Mouse (Mus musculus) heart, embryonic 12.5 days (tissue): Measurements from ENCODE around the gene Ppil6. TPM values are rescaled to one million over a fixed set of nuclear protein-coding genes. Genes with fewer than 3 reads are reported as not detected.

Experiments used
- ATAC-seq: fragments of 200-750 bp; cut with Nextera tagmentation; 2 replicates; pipeline ENCODE4 v1.8.0; 2017; ENCODE audit warnings: moderate TSS enrichment, moderate library complexity; ENCODE audit not compliant: insufficient number of reproducible peaks, low FRiP score
- H3K27ac ChIP-seq: fragments of 300-500 bp; sonication (generic); 2 replicates; pipeline ENCODE4 v1.5.1; 2016; ENCODE audit warnings: mild to moderate bottlenecking, moderate library complexity; ENCODE audit not compliant: poor library complexity, severe bottlenecking
- H3K27me3 ChIP-seq: fragments of 300-500 bp; sonication (generic); replicated peaks from 2 replicates; pipeline ENCODE4 v1.6.1; 2016; ENCODE audit warnings: mild to moderate bottlenecking, moderate library complexity
- H3K36me3 ChIP-seq: fragments of 300-500 bp; sonication (generic); 2 replicates; pipeline ENCODE4 v1.6.1; 2016; ENCODE audit warnings: mild to moderate bottlenecking, moderate library complexity
- H3K4me1 ChIP-seq: fragments of 300-500 bp; sonication (generic); replicated peaks from 2 replicates; pipeline ENCODE4 v1.6.1; 2016; ENCODE audit warnings: mild to moderate bottlenecking
- H3K4me2 ChIP-seq: fragments of 300-500 bp; sonication (generic); 2 replicates; pipeline ENCODE4 v1.6.1; 2016; ENCODE audit warnings: mild to moderate bottlenecking, moderate library complexity
- H3K4me3 ChIP-seq: fragments of 300-500 bp; sonication (generic); 2 replicates; pipeline ENCODE4 v1.5.1; 2016; ENCODE audit warnings: mild to moderate bottlenecking
- H3K9ac ChIP-seq: fragments of 300-500 bp; sonication (generic); 2 replicates; pipeline ENCODE4 v1.6.1; 2016; ENCODE audit warnings: mild to moderate bottlenecking, moderate library complexity
- H3K9me3 ChIP-seq: fragments of 300-500 bp; sonication (generic); replicated peaks from 2 replicates; pipeline ENCODE4 v1.6.1; 2016; ENCODE audit warnings: mild to moderate bottlenecking, moderate library complexity
- WGBS: fragments of 180-500 bp; shearing (Covaris S2); methylation state at CpG from one replicate; pipeline ENCODE4 v1.1.7; 2016; 5-methylcytosine and 5-hydroxymethylcytosine counted together
- polyA plus RNA-seq: library from polyadenylated mRNA; unstranded; fragments of >200 nt; fragmentation: Nextera tagmentation; extraction: Ambion mirVana; gene quantifications from 2 replicates; pipeline ENCODE4 v1.2.1, GENCODE M21; 2016

Gene Ppil6
- polyA plus RNA-seq, 1 experiment from 2014 or later = 1.1 TPM

GRCm38 (mm10) chr10:41535991-41536390, 45.8 kb downstream of the Ppil6 start:
- Histone ChIP-seq H3K4me1 (no peaks in the 10 kb centered on the region), H3K27me3 (no peaks in the 10 kb centered on the region), H3K4me3 (no peak overlapping the region), H3K27ac (no peak overlapping the region), H3K9me3 (no peaks in the 10 kb centered on the region), H3K4me2 (no peak overlapping the region), H3K9ac (no peak overlapping the region), H3K36me3 (peaks cover 67% of the 10 kb centered on the region)
- ATAC-seq = no peak
- WGBS = 92% methylated on average over 2 of the region's 2 CpGs

- H3K9me3 ChIP-seq = no peaks in the 10 kb centered on the region
- no peak overlapping the region for H3K9ac ChIP-seq
- peaks cover 61% of the 10 kb centered on the region for H3K36me3 ChIP-seq
- no peaks in the 10 kb centered on the region for H3K27me3 ChIP-seq
- no peak overlapping the region for H3K27ac ChIP-seq
- H3K4me1 ChIP-seq = no peaks in the 10 kb centered on the region
- no peak overlapping the region for H3K4me2 ChIP-seq
- ATAC-seq = no peak
- 94% methylated on average over 1 of the region's 1 CpGs for WGBS
- H3K4me3 ChIP-seq = no peak overlapping the region
Observed at GRCm38 (mm10) chr10:41536714-41537113, 46.5 kb downstream of the Ppil6 start.

- Histone ChIP-seq H3K36me3 (peaks cover 60% of the 10 kb centered on the region), H3K4me2 (no peak overlapping the region)
- ATAC-seq = no peak
Observed at GRCm38 (mm10) chr10:41537226-41537982, 47.2 kb downstream of the Ppil6 start.

GRCm38 (mm10) chr10:41537983-41538330, 47.7 kb downstream of the Ppil6 start:
- Histone ChIP-seq H3K4me2 (no peak overlapping the region), H3K27ac (no peak overlapping the region), H3K9me3 (no peaks in the 10 kb centered on the region), H3K27me3 (no peaks in the 10 kb centered on the region), H3K4me3 (no peak overlapping the region), H3K36me3 (peaks cover 55% of the 10 kb centered on the region), H3K4me1 (no peaks in the 10 kb centered on the region), H3K9ac (no peak overlapping the region)
- WGBS = 88% methylated on average over 3 of the region's 3 CpGs
- ATAC-seq = no peak

More at GRCm38 (mm10) chr10:41537226-41537982, 47.2 kb downstream of the Ppil6 start:
- H3K9ac ChIP-seq = no peak overlapping the region
- H3K9me3 ChIP-seq = no peaks in the 10 kb centered on the region
- H3K27me3 ChIP-seq = no peaks in the 10 kb centered on the region
- H3K4me1 ChIP-seq = no peaks in the 10 kb centered on the region
- 87% methylated on average over 4 of the region's 4 CpGs for WGBS
- H3K27ac ChIP-seq = no peak overlapping the region
- H3K4me3 ChIP-seq = no peak overlapping the region

- WGBS = 92% methylated on average over 4 of the region's 4 CpGs
- no peak overlapping the region for H3K9ac ChIP-seq
- no peak overlapping the region for H3K4me3 ChIP-seq
- H3K4me1 ChIP-seq = no peaks in the 10 kb centered on the region
- H3K27ac ChIP-seq = no peak overlapping the region
- no peak overlapping the region for H3K4me2 ChIP-seq
- no peaks in the 10 kb centered on the region for H3K27me3 ChIP-seq
- H3K36me3 ChIP-seq = peaks cover 45% of the 10 kb centered on the region
- no peak for ATAC-seq
- no peaks in the 10 kb centered on the region for H3K9me3 ChIP-seq
Observed at GRCm38 (mm10) chr10:41538986-41539385, 48.7 kb downstream of the Ppil6 start.

- Histone ChIP-seq H3K36me3 (peaks cover 16% of the 10 kb centered on the region), H3K9me3 (no peaks in the 10 kb centered on the region), H3K27ac (no peak overlapping the region), H3K4me3 (no peak overlapping the region), H3K4me2 (no peak overlapping the region), H3K27me3 (no peaks in the 10 kb centered on the region), H3K9ac (no peak overlapping the region), H3K4me1 (peaks cover 10% of the 10 kb centered on the region)
- ATAC-seq = no peak
- 91% methylated on average over 6 of the region's 6 CpGs for whole genome bisulfite sequencing
Observed at GRCm38 (mm10) chr10:41542057-41542456, 51.8 kb downstream of the Ppil6 start.

- no peak overlapping the region for H3K4me3 ChIP-seq
- H3K27ac ChIP-seq = no peak overlapping the region
- ATAC-seq = no peak
- peaks cover 10% of the 10 kb centered on the region for H3K4me1 ChIP-seq
- no peaks in the 10 kb centered on the region for H3K27me3 ChIP-seq
- 0 out of 2 replicates have a peak, but pooled peaks cover 5% of the 10 kb centered on the region for H3K36me3 ChIP-seq
- H3K9me3 ChIP-seq = no peaks in the 10 kb centered on the region
- whole genome bisulfite sequencing = 78% methylated on average over 4 of the region's 4 CpGs
- no peak overlapping the region for H3K9ac ChIP-seq
- no peak overlapping the region for H3K4me2 ChIP-seq
Observed at GRCm38 (mm10) chr10:41543439-41543838, 53.2 kb downstream of the Ppil6 start.

GRCm38 (mm10) chr10:41543844-41544243, 53.6 kb downstream of the Ppil6 start:
- H3K9me3 ChIP-seq = no peaks in the 10 kb centered on the region
- H3K4me1 ChIP-seq = peaks cover 10% of the 10 kb centered on the region
- H3K4me3 ChIP-seq = no peak overlapping the region
- no peak for ATAC-seq
- H3K27me3 ChIP-seq = no peaks in the 10 kb centered on the region
- H3K9ac ChIP-seq = no peak overlapping the region
- H3K4me2 ChIP-seq = no peak overlapping the region
- 0 out of 2 replicates have a peak, but pooled peaks cover 5% of the 10 kb centered on the region for H3K36me3 ChIP-seq
- H3K27ac ChIP-seq = no peak overlapping the region
- WGBS = 59% methylated on average over 2 of the region's 2 CpGs

- Histone ChIP-seq H3K4me1 (peaks cover 10% of the 10 kb centered on the region), H3K36me3 (no peaks in the 10 kb centered on the region), H3K27me3 (no peaks in the 10 kb centered on the region), H3K4me2 (no peak overlapping the region), H3K9ac (no peak overlapping the region), H3K27ac (no peak overlapping the region), H3K4me3 (no peak overlapping the region), H3K9me3 (peaks cover 5% of the 10 kb centered on the region)
- no peak for ATAC-seq
- WGBS = 7% methylated on average over 7 of the region's 7 CpGs
Observed at GRCm38 (mm10) chr10:41544481-41545190, 54.4 kb downstream of the Ppil6 start.

- H3K9me3 ChIP-seq = peaks cover 7% of the 10 kb centered on the region
- no peaks in the 10 kb centered on the region for H3K36me3 ChIP-seq
- H3K27ac ChIP-seq = no peak overlapping the region
- peaks cover 10% of the 10 kb centered on the region for H3K4me1 ChIP-seq
- no peak overlapping the region for H3K4me3 ChIP-seq
- no peak overlapping the region for H3K9ac ChIP-seq
- no peak overlapping the region for H3K4me2 ChIP-seq
- ATAC-seq = no peak
- H3K27me3 ChIP-seq = no peaks in the 10 kb centered on the region
- 55% methylated on average over 7 of the region's 7 CpGs for WGBS
Observed at GRCm38 (mm10) chr10:41545224-41545755, 55.1 kb downstream of the Ppil6 start.

GRCm38 (mm10) chr10:41546396-41547165, 56.3 kb downstream of the Ppil6 start:
- Histone ChIP-seq H3K27ac (no peak overlapping the region), H3K9ac (no peak overlapping the region), H3K4me1 (peaks cover 10% of the 10 kb centered on the region), H3K9me3 (peaks cover 7% of the 10 kb centered on the region), H3K4me2 (no peak overlapping the region), H3K27me3 (no peaks in the 10 kb centered on the region), H3K4me3 (no peak overlapping the region), H3K36me3 (no peaks in the 10 kb centered on the region)
- ATAC-seq = no peak
- WGBS = 61% methylated on average over 13 of the region's 13 CpGs
